Mouse (Mus musculus): ENCODE results near the gene Pik3r2.

Pik3r2 gene

GRCm38 (mm10) chr8:70773410-70773809, 3.1 kb downstream of the Pik3r2 start:
- no peak for DNase-seq (ENCODE audit: low spot score in 2 of 2)

GRCm38 (mm10) chr8:70772890-70773289, 3.6 kb downstream of the Pik3r2 start:
- no peak for DNase-seq (ENCODE audit: low spot score in 2 of 2)

GRCm38 (mm10) chr8:70772075-70772474, 4.4 kb downstream of the Pik3r2 start:
- DNase-seq (ENCODE audit: low spot score in 2 of 2) = no peak

- DNase-seq (ENCODE audit: low spot score in 2 of 2) = no peak
Observed at GRCm38 (mm10) chr8:70771217-70771616, 5.3 kb downstream of the Pik3r2 start.

- no peak for DNase-seq (ENCODE audit: low spot score in 2 of 2)
Observed at GRCm38 (mm10) chr8:70770748-70771147, 5.8 kb downstream of the Pik3r2 start.

GRCm38 (mm10) chr8:70769858-70770257, 6.7 kb downstream of the Pik3r2 start:
- no peak for DNase-seq (ENCODE audit: low spot score in 2 of 2)

- peak; percentile 91 to 95 for DNase-seq (ENCODE audit: low spot score in 2 of 2)
Observed at GRCm38 (mm10) chr8:70769359-70769758, 7.2 kb downstream of the Pik3r2 start.

- DNase-seq (ENCODE audit: low spot score in 2 of 2) = no peak
Observed at GRCm38 (mm10) chr8:70768956-70769355, 7.6 kb downstream of the Pik3r2 start.

- peak in 1 of 2 experiments; percentile 71 for DNase-seq (ENCODE audit: low spot score in 2 of 2)
Observed at GRCm38 (mm10) chr8:70768231-70768776, 8.2 kb downstream of the Pik3r2 start.

- no peak for DNase-seq (ENCODE audit: low spot score in 2 of 2)
Observed at GRCm38 (mm10) chr8:70767503-70767902, 9.0 kb downstream of the Pik3r2 start.

- peak in 1 of 2 experiments; percentile 56 for DNase-seq (ENCODE audit: low spot score in 2 of 2)
Observed at GRCm38 (mm10) chr8:70766571-70767440, 9.7 kb downstream of the Pik3r2 start.

GRCm38 (mm10) chr8:70765838-70766570, 10.5 kb downstream of the Pik3r2 start:
- peak; percentile 53 to 86 for DNase-seq (ENCODE audit: low spot score in 2 of 2)

GRCm38 (mm10) chr8:70765329-70765728, 11.2 kb downstream of the Pik3r2 start:
- no peak for DNase-seq (ENCODE audit: low spot score in 2 of 2)

GRCm38 (mm10) chr8:70764676-70765075, 11.8 kb downstream of the Pik3r2 start:
- DNase-seq (ENCODE audit: low spot score in 2 of 2) = no peak

- no peak for DNase-seq (ENCODE audit: low spot score in 2 of 2)
Observed at GRCm38 (mm10) chr8:70764026-70764425, 12.5 kb downstream of the Pik3r2 start.

GRCm38 (mm10) chr8:70763354-70763753, 13.2 kb downstream of the Pik3r2 start:
- DNase-seq (ENCODE audit: low spot score in 2 of 2) = peak; percentile 55 to 77

- no peak for DNase-seq (ENCODE audit: low spot score in 2 of 2)
Observed at GRCm38 (mm10) chr8:70762118-70762517, 14.4 kb downstream of the Pik3r2 start.

GRCm38 (mm10) chr8:70760775-70761406, 15.6 kb downstream of the Pik3r2 start, which contains the start of gene Mpv17l2:
Mpv17l2 (minus strand) TSS chr8:70760946.
- DNase-seq (ENCODE audit: low spot score in 2 of 2) = peak; percentile 95 to 96

- DNase-seq (ENCODE audit: low spot score in 2 of 2) = no peak
Observed at GRCm38 (mm10) chr8:70760350-70760749, 16.2 kb downstream of the Pik3r2 start.

- no peak for DNase-seq (ENCODE audit: low spot score in 2 of 2)
Observed at GRCm38 (mm10) chr8:70758616-70759561, 17.6 kb downstream of the Pik3r2 start.

- no peak for DNase-seq (ENCODE audit: low spot score in 2 of 2)
Observed at GRCm38 (mm10) chr8:70758308-70758615, 18.3 kb downstream of the Pik3r2 start.
